Mouse (Mus musculus): ENCODE results near the gene Ctns. TPM values are rescaled to one million over a fixed set of nuclear protein-coding genes. Genes with fewer than 3 reads are reported as not detected.

Ctns gene
- 16.1 TPM for polyA plus RNA-seq (2017; shearing (Covaris generic))

DNA sequence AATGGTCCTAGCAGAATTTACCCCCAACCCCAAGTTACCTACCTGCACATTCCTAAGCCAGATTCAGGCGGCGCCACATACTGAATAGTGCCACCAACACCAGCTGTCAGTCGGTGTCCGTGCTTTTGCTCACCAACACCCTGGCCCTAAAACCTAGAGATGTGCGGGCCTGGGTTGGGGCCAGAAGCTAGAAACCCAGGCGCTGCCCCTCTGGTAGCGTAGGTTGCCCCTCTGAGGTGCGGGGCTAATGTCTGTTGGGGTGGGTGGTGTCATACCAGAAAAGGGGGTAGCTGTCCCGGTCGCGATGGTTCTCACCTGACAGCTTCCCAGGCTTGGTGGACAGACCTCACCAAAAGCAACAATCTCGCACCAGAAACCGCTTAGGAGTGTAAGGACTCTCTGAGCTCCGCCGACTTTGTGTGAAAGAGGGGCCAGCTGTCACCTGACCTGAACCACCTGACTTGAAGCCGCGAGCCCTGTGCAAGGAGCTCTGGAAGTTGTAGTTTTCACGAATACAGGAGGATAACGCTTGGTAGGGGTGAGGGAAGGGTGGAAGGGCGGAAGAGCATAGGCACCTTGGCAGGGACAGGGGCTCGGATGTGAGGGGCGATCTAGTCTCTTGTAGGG, at the start of gene Ctns:
Gene Ctns (minus strand): TSS at position 440 of the 627 bp plus-strand sequence.

DNA sequence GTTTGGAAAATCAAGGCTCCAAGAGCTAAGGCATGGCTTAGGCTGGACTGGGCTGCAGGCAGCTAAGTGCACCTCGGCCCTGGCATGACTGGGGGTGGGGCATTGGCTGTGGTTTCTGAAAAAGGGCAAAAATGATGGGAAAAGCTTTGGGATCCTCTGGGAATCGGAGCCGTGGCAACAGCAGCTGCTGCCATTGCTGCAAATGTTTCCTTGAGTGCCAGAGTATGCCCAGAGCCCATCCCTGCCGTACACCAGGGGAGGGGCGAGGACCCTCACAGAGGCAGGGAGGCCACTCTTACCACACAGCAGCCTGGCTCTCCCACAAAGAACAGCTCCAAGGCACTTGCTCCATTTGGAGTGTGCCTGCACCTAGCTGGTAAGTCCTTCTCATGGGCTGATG, 35.1 kb upstream of the Ctns start, which contains the start of gene Trpv1:
Gene Trpv1 (plus strand): TSS at position 301 of the 400 bp plus-strand sequence.

DNA sequence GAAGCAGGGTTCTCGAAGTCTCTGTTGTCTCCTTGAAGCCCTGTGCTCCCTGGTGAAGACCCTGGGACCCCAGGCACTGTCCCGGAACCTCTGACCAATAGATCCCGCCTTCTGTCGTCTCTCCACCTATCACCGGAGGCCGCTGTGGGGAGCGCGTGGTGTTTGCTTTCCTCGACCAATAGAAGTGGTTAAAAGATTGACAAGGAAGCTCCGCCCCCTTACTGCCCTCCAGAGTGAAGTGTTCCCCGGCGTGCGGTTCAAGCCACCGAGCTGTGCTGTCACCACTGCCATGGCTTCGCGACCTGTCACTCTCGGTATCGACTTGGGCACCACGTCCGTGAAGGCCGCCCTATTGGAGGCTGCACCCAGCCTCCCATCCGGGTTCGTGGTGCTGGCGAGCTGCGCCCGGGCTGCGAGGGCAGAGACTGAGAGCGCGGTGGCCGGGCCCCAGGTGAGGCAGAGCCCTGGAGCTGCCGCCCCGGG, 429 bp upstream of the Ctns start, which contains the start of gene Shpk:
Gene Shpk (plus strand): TSS at position 231 of the 483 bp plus-strand sequence.

DNA sequence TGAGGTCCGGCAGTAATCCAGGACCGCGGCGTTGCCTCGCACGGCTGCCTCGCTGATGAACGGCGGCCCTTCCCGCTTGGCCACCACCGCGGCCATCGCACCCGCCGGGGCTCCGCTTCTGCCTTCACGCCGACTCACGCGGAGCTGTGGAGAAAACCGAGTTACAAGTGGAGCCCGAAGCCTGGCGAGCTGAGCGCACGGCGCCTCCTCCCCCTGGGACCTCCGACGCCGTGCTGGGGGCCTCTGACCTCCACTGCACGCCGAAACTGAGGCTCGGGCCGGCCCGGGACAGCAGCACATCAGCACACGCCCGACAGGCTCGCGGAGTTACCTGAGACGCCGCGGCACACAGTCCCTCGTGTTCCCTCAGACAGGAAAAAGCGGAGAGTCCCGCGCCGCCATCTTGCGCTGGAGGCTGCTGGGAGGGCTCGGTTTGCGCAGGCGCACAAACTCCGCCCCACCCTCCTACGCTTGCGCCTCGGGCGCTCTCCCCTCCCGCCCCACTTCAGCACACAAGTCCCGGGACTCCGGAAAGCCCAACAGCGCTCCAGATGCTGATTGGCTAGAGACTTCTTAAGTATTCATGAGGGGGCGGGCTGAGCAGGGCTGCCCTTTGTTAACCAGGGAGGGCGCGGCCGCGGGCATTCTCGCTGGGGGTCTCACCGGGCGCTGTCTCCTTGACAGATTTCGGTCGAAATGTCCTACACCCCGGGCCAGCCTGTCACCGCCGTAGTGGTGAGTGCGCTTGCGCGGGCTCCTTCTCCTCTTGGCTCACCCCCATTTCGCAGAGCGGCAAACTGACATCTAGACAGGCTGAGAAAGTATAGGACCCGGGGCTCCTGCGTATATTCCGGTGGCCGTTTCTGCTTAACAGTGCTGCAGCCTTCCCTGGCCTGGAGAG, 22.0 kb downstream of the Ctns start, which contains the start of the genes Emc6 and Tax1bp3:
Gene Emc6 (minus strand): TSS at position 430 of the 901 bp plus-strand sequence.
Gene Tax1bp3 (plus strand): TSS at position 476 of the 901 bp plus-strand sequence.

DNA sequence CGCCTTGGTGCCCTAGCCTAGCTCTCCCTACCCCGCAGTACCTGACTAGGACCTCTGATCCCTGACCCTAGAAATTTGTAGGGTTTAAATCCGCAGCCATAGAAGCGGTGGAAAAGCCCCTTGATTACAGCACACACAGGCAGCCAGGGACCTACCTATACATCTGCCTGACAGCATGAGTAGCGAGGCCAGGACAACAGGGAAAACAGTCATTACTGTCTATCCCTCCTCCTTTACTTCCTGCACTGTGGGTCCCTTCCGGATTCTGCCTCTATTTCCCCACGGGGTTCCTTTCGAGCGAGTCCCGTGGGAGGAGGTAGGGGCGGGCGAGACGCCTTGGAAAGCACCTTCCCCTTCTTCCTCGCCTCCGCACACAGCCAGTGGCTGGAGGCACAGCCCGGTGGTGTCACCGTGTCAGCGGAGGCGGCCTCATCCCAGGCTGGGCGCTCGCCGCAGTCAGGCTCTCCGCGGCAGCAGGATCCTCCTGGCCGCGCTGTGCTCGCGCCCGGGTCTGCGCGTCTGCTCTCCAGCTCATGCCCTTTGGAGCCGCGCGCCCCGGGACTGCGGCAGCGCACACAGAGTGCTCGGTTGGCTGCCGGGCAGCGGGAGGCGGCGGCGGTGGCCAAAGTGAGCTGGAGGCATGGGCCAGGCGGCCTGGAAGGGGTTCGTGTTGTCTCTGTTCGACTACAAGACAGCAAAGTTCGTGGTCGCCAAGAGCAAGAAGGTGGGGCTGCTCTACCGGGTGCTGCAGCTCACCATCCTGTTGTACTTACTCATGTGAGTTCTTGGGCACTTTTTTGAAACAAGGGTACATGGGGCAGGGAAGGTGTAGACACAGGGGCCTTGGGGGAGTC, 38.7 kb downstream of the Ctns start, which contains the start of gene P2rx5:
Gene P2rx5 (plus strand): TSS at position 465 of the 854 bp plus-strand sequence.

DNA sequence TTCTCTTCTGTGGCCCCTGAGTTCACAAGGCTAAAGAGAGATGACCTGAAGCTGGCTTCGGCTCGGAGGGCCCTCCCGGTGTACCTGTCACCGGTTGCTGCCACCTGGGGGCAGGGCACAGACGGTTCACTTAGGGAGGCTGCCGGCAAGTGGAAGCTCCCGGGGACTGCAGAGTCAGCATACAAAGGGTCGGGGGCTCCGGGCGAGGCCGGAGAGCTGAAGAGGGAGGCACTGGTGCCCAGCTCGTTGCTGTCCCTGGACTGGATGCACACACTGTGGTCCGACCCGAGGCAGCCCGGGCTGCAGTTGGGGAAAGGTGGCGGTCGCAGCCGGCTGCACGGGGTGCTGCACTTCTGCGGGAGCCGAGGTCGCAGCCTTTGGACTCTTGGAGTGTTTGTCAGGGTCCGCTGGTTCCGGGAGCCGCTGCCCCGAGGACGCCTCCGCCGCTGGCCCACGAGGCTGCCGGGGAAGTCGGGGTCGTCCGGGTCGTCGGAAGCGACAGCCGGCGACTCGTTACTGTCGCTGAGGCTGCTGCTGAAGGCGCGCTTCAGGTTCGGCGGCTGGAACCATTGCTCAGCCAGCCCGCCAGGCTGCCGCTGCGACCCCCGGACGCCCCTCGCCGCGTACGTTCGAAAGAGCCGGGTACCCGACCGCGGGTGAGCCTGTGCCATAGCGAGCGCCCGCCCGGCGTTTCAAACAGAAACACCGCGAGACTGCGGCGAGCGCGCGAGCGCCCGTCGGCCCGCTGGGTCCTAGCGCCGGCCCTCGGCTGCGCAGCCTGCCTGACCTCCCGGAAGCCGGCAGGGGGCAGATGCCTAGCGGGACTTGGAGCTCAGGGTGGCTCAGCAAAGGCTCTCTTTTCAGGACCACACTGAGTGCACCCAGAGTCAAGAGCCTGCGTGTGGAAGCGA, 61.0 kb downstream of the Ctns start, which contains the start of gene Haspin:
Gene Haspin (minus strand): TSS at position 704 of the 911 bp plus-strand sequence.

Other genes starting within 250 kb of the Ctns start
- gene Atp2a3, start 237.9 kb downstream of the Ctns start, polyA plus RNA-seq (2017; shearing (Covaris generic)) = 310 TPM
- 0.24 TPM for gene P2rx1, start 199.9 kb downstream of the Ctns start, polyA plus RNA-seq (2017; shearing (Covaris generic))
- gene Camkk1, start 180.0 kb downstream of the Ctns start, polyA plus RNA-seq (2017; shearing (Covaris generic)) = 15.4 TPM
- gene Ncbp3, start 151.3 kb downstream of the Ctns start, polyA plus RNA-seq (2017; shearing (Covaris generic)) = 17.2 TPM
- gene Itgae, start 108.5 kb downstream of the Ctns start, polyA plus RNA-seq (2017; shearing (Covaris generic)) = 95.2 TPM
- 6.5 TPM for gene Haspin, start 60.7 kb downstream of the Ctns start, polyA plus RNA-seq (2017; shearing (Covaris generic))
- gene P2rx5, start 38.6 kb downstream of the Ctns start, polyA plus RNA-seq (2017; shearing (Covaris generic)) = 0.16 TPM
- gene Emc6, start 22.0 kb downstream of the Ctns start, polyA plus RNA-seq (2017; shearing (Covaris generic)) = 55.7 TPM
- gene Tax1bp3, start 22.0 kb downstream of the Ctns start, polyA plus RNA-seq (2017; shearing (Covaris generic)) = 35.5 TPM
- 10.6 TPM for gene Shpk, start 418 bp upstream of the Ctns start, polyA plus RNA-seq (2017; shearing (Covaris generic))
- not detected for gene Trpv1, start 35.2 kb upstream of the Ctns start, polyA plus RNA-seq (2017; shearing (Covaris generic))
- gene Trpv3, start 68.3 kb upstream of the Ctns start, polyA plus RNA-seq (2017; shearing (Covaris generic)) = not detected
- not detected for gene Aspa, start 130.6 kb upstream of the Ctns start, polyA plus RNA-seq (2017; shearing (Covaris generic))
- gene Gm49340, start 130.7 kb upstream of the Ctns start, polyA plus RNA-seq (2017; shearing (Covaris generic)) = not detected
- gene Spata22, start 130.7 kb upstream of the Ctns start, polyA plus RNA-seq (2017; shearing (Covaris generic)) = not detected
- not detected for gene Olfr20, start 151.7 kb upstream of the Ctns start, polyA plus RNA-seq (2017; shearing (Covaris generic))
- gene Olfr376, start 172.2 kb upstream of the Ctns start, polyA plus RNA-seq (2017; shearing (Covaris generic)) = not detected
- not detected for gene Olfr1, start 200.6 kb upstream of the Ctns start, polyA plus RNA-seq (2017; shearing (Covaris generic))
- gene Olfr378, start 229.4 kb upstream of the Ctns start, polyA plus RNA-seq (2017; shearing (Covaris generic)) = not detected

Data from inflammation-experienced regulatory T-cells, adult 16 weeks (primary cell).